Mouse (Mus musculus): ENCODE measurements at regions not wholly inside any gene's neighbourhood (a gene's known extent, or its start where the extent isn't known, plus 50 kb on each side); places are given as distances from the start of the nearest gene placed in this dataset.
A peak's percentile ranks its signal among the peaks of the same experiment; 100 is the strongest.

GRCm38 (mm10) chr13:52187841-52188604 lies 341.5 kb downstream of the Gadd45g start:
- H3K27me3 ChIP-seq (ENCODE audit: control insufficient read depth, insufficient read depth, low read length) = no peaks in the 10 kb centered on the region
- no peaks in the 10 kb centered on the region for H3K9me3 ChIP-seq (ENCODE audit: control insufficient read depth, low read length)
- H3K36me3 ChIP-seq (replicated peaks; ENCODE audit: control insufficient read depth, insufficient read depth) = no peaks in the 10 kb centered on the region
- H3K4me3 ChIP-seq (replicated peaks; ENCODE audit: low read length) = no peak overlapping the region
- ATAC-seq (ENCODE audit: low FRiP score) (0 out of 2 replicates have a peak, but pooled peaks have one; percentile 17), DNase-seq (ENCODE audit: low spot score) (no peak)
- 77% methylated on average over 8 of the region's 8 CpGs for WGBS
- H3K4me1 ChIP-seq (replicated peaks; ENCODE audit: control insufficient read depth, insufficient read depth, low read length) = peaks cover 7% of the 10 kb centered on the region; the same call in 1 of the 2 replicates
- no peak overlapping the region for H3K27ac ChIP-seq
- no peak overlapping the region for H3K9ac ChIP-seq
- no peak overlapping the region for H3K4me2 ChIP-seq (replicated peaks)

GRCm38 (mm10) chr13:52188605-52189003 lies 342.1 kb downstream of the Gadd45g start:
- H3K27me3 ChIP-seq (ENCODE audit: control insufficient read depth, insufficient read depth, low read length) = no peaks in the 10 kb centered on the region
- no peaks in the 10 kb centered on the region for H3K9me3 ChIP-seq (ENCODE audit: control insufficient read depth, low read length)
- no peak overlapping the region for H3K9ac ChIP-seq
- no peak overlapping the region for H3K4me2 ChIP-seq (replicated peaks)
- no peaks in the 10 kb centered on the region for H3K36me3 ChIP-seq (replicated peaks; ENCODE audit: control insufficient read depth, insufficient read depth)
- no peak overlapping the region for H3K4me3 ChIP-seq (replicated peaks; ENCODE audit: low read length)
- peaks cover 7% of the 10 kb centered on the region; the same call in 1 of the 2 replicates for H3K4me1 ChIP-seq (replicated peaks; ENCODE audit: control insufficient read depth, insufficient read depth, low read length)
- 41% methylated on average over 2 of the region's 2 CpGs for WGBS
- no peak overlapping the region for H3K27ac ChIP-seq
- ATAC-seq (ENCODE audit: low FRiP score) (peak; percentile 64), DNase-seq (ENCODE audit: low spot score) (peak; percentile 74)

- 66% methylated on average over 10 of the region's 10 CpGs for WGBS
- peaks cover 7% of the 10 kb centered on the region; the same call in 1 of the 2 replicates for H3K4me1 ChIP-seq (replicated peaks; ENCODE audit: control insufficient read depth, insufficient read depth, low read length)
- no peaks in the 10 kb centered on the region for H3K36me3 ChIP-seq (replicated peaks; ENCODE audit: control insufficient read depth, insufficient read depth)
- H3K27me3 ChIP-seq (ENCODE audit: control insufficient read depth, insufficient read depth, low read length) = no peaks in the 10 kb centered on the region
- no peak overlapping the region for H3K4me3 ChIP-seq (replicated peaks; ENCODE audit: low read length)
- H3K9me3 ChIP-seq (ENCODE audit: control insufficient read depth, low read length) = no peaks in the 10 kb centered on the region
- H3K27ac ChIP-seq = no peak overlapping the region
- ATAC-seq (ENCODE audit: low FRiP score) (no peak), DNase-seq (ENCODE audit: low spot score) (no peak)
- no peak overlapping the region for H3K9ac ChIP-seq
- H3K4me2 ChIP-seq (replicated peaks) = no peak overlapping the region
Observed at GRCm38 (mm10) chr13:52189382-52189923, 341.6 kb downstream of the Diras2 start.

GRCm38 (mm10) chr13:52190256-52190655 lies 340.8 kb downstream of the Diras2 start:
- WGBS = 78% methylated on average over 9 of the region's 9 CpGs
- Histone ChIP-seq H3K4me3 (replicated peaks; ENCODE audit: low read length) (no peak overlapping the region), H3K9me3 (ENCODE audit: control insufficient read depth, low read length) (no peaks in the 10 kb centered on the region), H3K27me3 (ENCODE audit: control insufficient read depth, insufficient read depth, low read length) (no peaks in the 10 kb centered on the region), H3K36me3 (replicated peaks; ENCODE audit: control insufficient read depth, insufficient read depth) (no peaks in the 10 kb centered on the region), H3K4me1 (replicated peaks; ENCODE audit: control insufficient read depth, insufficient read depth, low read length) (peaks cover 7% of the 10 kb centered on the region; the same call in 1 of the 2 replicates), H3K4me2 (replicated peaks) (no peak overlapping the region), H3K9ac (no peak overlapping the region), H3K27ac (no peak overlapping the region)
- no peak for ATAC-seq (ENCODE audit: low FRiP score)
- no peak for DNase-seq (ENCODE audit: low spot score)

- WGBS = 86% methylated on average over 15 of the region's 15 CpGs
- no peak for DNase-seq (ENCODE audit: low spot score)
- Histone ChIP-seq H3K4me1 (replicated peaks; ENCODE audit: control insufficient read depth, insufficient read depth, low read length) (peaks cover 7% of the 10 kb centered on the region; the same call in 1 of the 2 replicates), H3K4me3 (replicated peaks; ENCODE audit: low read length) (no peak overlapping the region), H3K27me3 (ENCODE audit: control insufficient read depth, insufficient read depth, low read length) (no peaks in the 10 kb centered on the region), H3K4me2 (replicated peaks) (no peak overlapping the region), H3K9me3 (ENCODE audit: control insufficient read depth, low read length) (no peaks in the 10 kb centered on the region), H3K27ac (no peak overlapping the region), H3K36me3 (replicated peaks; ENCODE audit: control insufficient read depth, insufficient read depth) (no peaks in the 10 kb centered on the region), H3K9ac (no peak overlapping the region)
- no peak for ATAC-seq (ENCODE audit: low FRiP score)
Observed at GRCm38 (mm10) chr13:52190848-52191590, 340.1 kb downstream of the Diras2 start.

- 0 out of 2 replicates have a peak, but pooled peaks cover 4% of the 10 kb centered on the region for H3K4me1 ChIP-seq (replicated peaks; ENCODE audit: control insufficient read depth, insufficient read depth, low read length)
- no peak overlapping the region for H3K4me3 ChIP-seq (replicated peaks; ENCODE audit: low read length)
- H3K4me2 ChIP-seq (replicated peaks) = no peak overlapping the region
- no peak overlapping the region for H3K9ac ChIP-seq
- no peaks in the 10 kb centered on the region for H3K36me3 ChIP-seq (replicated peaks; ENCODE audit: control insufficient read depth, insufficient read depth)
- H3K27ac ChIP-seq = no peak overlapping the region
- no peaks in the 10 kb centered on the region for H3K27me3 ChIP-seq (ENCODE audit: control insufficient read depth, insufficient read depth, low read length)
- ATAC-seq (ENCODE audit: low FRiP score) (no peak), DNase-seq (ENCODE audit: low spot score) (no peak)
- 67% methylated on average over 5 of the region's 5 CpGs for WGBS
- H3K9me3 ChIP-seq (ENCODE audit: control insufficient read depth, low read length) = no peaks in the 10 kb centered on the region
Observed at GRCm38 (mm10) chr13:52196917-52197316, 334.2 kb downstream of the Diras2 start.

- no peaks in the 10 kb centered on the region for H3K36me3 ChIP-seq (replicated peaks; ENCODE audit: control insufficient read depth, insufficient read depth)
- no peak overlapping the region for H3K9ac ChIP-seq
- no peak overlapping the region for H3K27ac ChIP-seq
- no peak for DNase-seq (ENCODE audit: low spot score)
- no peak for ATAC-seq (ENCODE audit: low FRiP score)
- no peaks in the 10 kb centered on the region for H3K27me3 ChIP-seq (ENCODE audit: control insufficient read depth, insufficient read depth, low read length)
- peaks cover 3% of the 10 kb centered on the region; the same call in 1 of the 2 replicates for H3K9me3 ChIP-seq (ENCODE audit: control insufficient read depth, low read length)
- 68% methylated on average over 7 of the region's 7 CpGs for WGBS
- H3K4me3 ChIP-seq (replicated peaks; ENCODE audit: low read length) = no peak overlapping the region
- H3K4me2 ChIP-seq (replicated peaks) = no peak overlapping the region
- H3K4me1 ChIP-seq (replicated peaks; ENCODE audit: control insufficient read depth, insufficient read depth, low read length) = 0 out of 2 replicates have a peak, but pooled peaks cover 4% of the 10 kb centered on the region
Observed at GRCm38 (mm10) chr13:52198649-52199348, 332.3 kb downstream of the Diras2 start.

GRCm38 (mm10) chr13:52202372-52202771 lies 328.7 kb downstream of the Diras2 start:
- H3K27me3 ChIP-seq (ENCODE audit: control insufficient read depth, insufficient read depth, low read length) = no peaks in the 10 kb centered on the region
- no peak overlapping the region for H3K27ac ChIP-seq
- H3K36me3 ChIP-seq (replicated peaks; ENCODE audit: control insufficient read depth, insufficient read depth) = no peaks in the 10 kb centered on the region
- H3K9ac ChIP-seq = no peak overlapping the region
- WGBS = 86% methylated on average over 1 of the region's 1 CpGs
- DNase-seq (ENCODE audit: low spot score) (no peak), ATAC-seq (ENCODE audit: low FRiP score) (no peak)
- H3K9me3 ChIP-seq (ENCODE audit: control insufficient read depth, low read length) = peaks cover 3% of the 10 kb centered on the region; the same call in 1 of the 2 replicates
- H3K4me1 ChIP-seq (replicated peaks; ENCODE audit: control insufficient read depth, insufficient read depth, low read length) = 0 out of 2 replicates have a peak, but pooled peaks cover 4% of the 10 kb centered on the region
- H3K4me2 ChIP-seq (replicated peaks) = no peak overlapping the region
- no peak overlapping the region for H3K4me3 ChIP-seq (replicated peaks; ENCODE audit: low read length)

- no peaks in the 10 kb centered on the region for H3K36me3 ChIP-seq (replicated peaks; ENCODE audit: control insufficient read depth, insufficient read depth)
- no peak for ATAC-seq (ENCODE audit: low FRiP score)
- WGBS = 81% methylated on average over 4 of the region's 4 CpGs
- no peak overlapping the region for H3K9ac ChIP-seq
- peaks cover 3% of the 10 kb centered on the region; the same call in 1 of the 2 replicates for H3K9me3 ChIP-seq (ENCODE audit: control insufficient read depth, low read length)
- no peak overlapping the region for H3K4me3 ChIP-seq (replicated peaks; ENCODE audit: low read length)
- no peak overlapping the region for H3K27ac ChIP-seq
- no peak overlapping the region for H3K4me2 ChIP-seq (replicated peaks)
- no peaks in the 10 kb centered on the region for H3K27me3 ChIP-seq (ENCODE audit: control insufficient read depth, insufficient read depth, low read length)
- H3K4me1 ChIP-seq (replicated peaks; ENCODE audit: control insufficient read depth, insufficient read depth, low read length) = no peaks in the 10 kb centered on the region
- no peak for DNase-seq (ENCODE audit: low spot score)
Observed at GRCm38 (mm10) chr13:52205951-52206350, 325.1 kb downstream of the Diras2 start.
